Mouse (Mus musculus): Measurements from ENCODE around the gene Gm42791. TPM values are rescaled to one million over a fixed set of nuclear protein-coding genes. Genes with fewer than 3 reads are reported as not detected.

Gene Gm42791
- total RNA-seq, 4 experiments from 2014 or later = 3.2 to 7.7 (median 7.3) TPM

DNA sequence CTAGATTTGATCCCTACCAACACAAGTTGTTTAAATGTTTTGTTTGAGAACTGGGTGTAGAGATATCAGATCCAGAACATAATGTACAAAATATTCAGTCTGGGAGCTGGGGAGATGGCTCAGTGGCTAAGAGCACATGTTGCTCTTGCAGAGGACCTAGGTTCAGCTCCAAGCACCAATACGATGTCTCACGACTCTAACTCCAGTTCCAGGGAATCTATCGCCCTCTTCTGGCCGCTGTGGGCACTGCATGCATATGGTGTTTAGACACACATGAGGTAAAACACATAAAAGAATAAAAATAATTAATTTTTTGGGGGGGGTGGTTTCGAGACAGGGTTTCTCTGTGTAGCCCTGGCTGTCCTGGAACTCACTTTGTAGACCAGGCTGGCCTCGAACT lies 42.5 kb downstream of the Gm42791 start:
- DNase-seq (ENCODE audit: low spot score) = no peak

DNA sequence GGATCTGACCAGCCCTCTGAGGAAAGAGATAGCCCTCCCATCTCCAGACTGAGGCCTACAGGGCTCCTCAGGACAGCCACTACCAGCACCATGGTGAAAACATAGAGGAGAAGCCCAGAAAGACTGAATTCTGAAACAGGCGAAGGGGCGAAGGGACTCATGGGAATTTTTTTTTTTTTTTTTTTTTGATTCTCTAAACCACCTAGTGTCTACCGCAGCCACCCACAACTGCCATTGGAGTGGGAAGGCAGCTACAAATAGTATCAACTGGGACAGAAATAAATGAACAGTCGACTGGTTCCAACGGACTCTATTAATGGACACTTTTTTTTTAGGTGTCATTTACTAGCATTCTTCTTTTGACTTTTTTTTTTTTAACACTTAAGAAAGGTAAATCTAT lies 43.6 kb downstream of the Gm42791 start:
- DNase-seq (ENCODE audit: low spot score) = no peak

DNA sequence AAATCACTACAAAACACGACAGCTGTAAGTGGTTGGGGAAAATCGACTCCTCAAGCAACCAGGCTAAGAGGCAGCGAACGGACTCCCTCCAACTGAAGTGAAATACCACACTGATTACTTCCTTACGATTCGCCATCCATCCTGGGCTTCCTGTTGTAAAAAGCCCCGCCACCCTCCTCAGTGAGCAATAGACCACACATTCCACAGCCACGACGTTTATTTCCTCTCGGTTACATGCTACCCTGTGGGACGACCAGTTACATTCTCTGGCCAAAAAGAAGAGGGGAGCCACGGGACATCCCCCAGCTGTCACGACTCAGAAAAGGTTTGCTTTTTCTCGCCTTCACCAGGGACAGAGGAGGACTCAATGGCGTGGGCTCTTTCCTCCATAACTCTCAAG lies 44.9 kb downstream of the Gm42791 start:
- DNase-seq (ENCODE audit: low spot score) = no peak

DNA sequence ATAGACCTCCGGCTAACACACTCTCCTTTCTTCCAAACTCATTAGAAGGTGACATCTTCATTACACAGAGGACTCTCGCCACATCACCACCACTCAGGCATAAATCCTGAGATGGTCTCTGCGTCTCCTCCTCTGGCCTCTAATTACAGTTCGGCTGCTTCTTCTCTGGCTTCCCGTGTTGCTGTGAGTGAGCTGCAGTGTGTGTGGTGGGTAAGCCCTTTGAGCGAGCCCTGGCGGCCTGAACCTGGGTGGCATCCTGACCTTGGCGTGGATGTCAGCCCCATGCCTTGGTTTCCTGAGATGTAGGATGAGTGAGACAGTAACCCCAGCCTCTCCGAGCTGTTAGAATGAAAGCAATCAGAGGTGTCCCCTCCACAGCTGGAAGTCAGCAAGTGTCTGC lies 46.4 kb downstream of the Gm42791 start:
- DNase-seq (ENCODE audit: low spot score) = no peak

DNA sequence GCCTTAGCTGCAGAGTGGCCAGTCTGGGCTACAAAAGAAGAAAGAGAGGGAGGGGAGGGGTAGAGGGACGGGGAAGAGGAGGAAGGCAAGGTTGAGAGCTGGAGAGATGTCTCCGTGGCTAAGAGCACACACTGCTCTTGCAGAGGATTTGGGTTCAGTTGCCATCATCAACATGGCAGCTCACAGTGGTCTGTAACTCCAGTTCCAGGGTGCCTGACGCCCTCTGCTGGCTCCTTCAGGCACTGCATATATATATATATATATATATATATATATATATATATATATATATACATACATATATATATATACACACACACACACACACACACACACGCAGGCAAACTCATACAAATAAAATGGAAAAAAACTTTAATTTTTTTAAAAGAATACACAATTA lies 47.5 kb downstream of the Gm42791 start:
- DNase-seq (ENCODE audit: low spot score) = no peak

DNA sequence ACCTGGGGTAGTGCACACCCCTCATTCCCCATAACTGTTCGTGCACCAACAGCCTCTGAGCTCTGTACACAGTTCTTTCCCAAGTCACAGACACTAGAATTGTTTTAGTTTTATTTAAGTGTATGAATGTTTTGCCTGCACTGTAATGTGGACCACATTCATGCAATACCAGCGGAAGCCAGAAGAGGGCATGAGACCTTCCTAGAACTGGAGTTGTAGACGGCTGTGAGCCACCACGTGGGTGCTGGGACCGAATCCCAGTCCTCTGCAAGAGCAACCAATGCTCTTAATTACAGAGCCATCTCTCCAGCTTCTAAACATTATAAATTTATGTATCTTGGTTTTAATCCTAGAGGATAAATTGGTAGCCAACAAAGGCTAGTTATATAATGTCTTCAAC lies 48.2 kb downstream of the Gm42791 start:
- DNase-seq (ENCODE audit: low spot score) = no peak

DNA sequence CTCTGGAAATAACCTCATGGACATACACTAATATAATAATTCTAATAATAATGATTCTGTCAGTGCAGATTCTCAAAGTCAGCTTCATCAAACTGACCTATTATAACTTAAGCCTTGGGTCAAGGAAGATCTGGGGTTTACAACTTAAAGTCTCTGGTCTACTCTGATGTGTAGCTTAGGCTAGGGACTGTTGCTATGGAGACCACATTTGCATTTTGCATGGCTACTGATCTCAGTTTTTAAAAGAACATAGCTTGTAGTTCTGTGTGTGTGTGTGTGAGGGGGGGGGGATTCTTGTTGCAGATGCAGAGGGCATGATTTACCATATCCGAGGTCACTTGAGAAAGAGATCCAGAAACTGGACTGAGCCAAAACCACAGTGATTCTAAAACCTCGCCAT lies 49.2 kb downstream of the Gm42791 start:
- no peak for DNase-seq (ENCODE audit: low spot score)

DNA sequence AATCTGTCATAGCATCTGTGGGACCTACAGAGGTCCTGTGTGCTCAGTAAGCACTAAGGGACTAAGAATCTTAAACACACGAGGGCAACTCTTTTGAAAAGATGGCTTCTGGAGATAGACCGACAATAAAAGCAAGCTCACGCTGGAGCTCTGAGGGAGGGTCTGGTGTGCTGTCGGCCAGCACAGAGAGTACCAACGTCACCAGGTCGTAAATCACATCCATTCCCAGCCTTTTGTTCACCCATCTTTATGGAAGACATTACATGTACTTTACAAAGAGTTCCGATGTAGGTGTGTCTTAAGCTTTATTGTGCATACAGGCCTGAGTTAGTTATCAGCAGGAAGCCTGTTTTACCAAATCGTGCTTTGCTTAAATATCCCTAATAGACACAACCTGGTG lies 50.9 kb downstream of the Gm42791 start:
- DNase-seq (ENCODE audit: low spot score) = no peak

DNA sequence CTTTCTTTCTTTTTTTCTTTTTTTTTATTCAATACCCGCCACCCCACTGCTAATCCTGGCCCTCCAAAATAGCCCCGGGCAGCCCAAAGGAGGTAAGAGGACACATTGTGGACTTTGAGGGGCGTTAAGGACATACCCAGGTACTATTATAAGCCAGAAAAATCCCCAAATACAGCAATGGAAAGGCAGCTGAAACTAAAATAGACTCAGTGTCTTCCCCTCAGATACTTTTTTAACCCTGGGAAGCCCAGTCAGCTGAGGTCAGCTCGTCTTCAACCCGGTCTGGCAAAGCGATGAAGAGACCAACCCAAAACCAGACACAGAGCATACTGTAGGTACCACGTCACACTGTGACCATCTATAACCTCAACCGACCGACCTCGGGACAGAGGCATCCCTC lies 51.5 kb downstream of the Gm42791 start:
- no peak for DNase-seq (ENCODE audit: low spot score)

DNA sequence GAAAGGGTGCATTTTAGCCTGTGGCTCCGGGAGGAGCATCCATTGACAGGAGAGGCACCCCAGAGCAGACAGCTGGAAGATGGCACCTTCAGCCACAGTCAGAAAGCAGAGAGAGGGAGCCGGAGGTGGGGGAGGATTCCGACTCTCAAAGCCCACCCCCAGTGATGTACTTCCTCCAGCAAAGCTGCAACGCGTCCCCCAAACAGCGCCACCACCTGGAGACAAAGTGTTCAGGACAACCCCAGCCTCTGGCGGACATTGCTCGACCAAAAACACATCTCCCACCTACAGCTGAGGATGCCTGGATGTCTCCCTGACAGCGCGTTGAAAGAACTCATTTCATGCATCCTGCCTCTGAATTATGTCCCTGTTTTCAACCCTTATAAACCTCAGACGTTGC lies 52.0 kb downstream of the Gm42791 start:
- DNase-seq (ENCODE audit: low spot score) = no peak

DNA sequence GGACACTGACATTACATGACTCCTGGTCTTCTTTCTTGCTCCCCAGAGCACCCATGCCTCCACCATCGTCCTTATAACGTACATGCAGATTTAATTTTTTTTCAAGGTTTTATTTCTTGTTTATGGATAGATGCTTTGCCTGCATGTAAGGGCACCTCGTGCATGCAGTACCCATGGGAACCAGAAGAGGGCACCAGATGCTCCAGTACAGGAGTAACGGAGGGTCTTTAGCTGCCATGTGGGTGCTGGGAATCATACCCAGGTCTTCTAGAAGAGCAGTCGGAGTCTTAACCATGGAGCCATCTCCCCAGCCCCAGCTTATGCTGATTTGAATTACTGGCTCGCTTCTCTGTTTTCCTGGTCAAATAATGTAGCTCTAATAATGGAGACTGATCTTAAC lies 52.6 kb downstream of the Gm42791 start:
- DNase-seq (ENCODE audit: low spot score) = no peak

DNA sequence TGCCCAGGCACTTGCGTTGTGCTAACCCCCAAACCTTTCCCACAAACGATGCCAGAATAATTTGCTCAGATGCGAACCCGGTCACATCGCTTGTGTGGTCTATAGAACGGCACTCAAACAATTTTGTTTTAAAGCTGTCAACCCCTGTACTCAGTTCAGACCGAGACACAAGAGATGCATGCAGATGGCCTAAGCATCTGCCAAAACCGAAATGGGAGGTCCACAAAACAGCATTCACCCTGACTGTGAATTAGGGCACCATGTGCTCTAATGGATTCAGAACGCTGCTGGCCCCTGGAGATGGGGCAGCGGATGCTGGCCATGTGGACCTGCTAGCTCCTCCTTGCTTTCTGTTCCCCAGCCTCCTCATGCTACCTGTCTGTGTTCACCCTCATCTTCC lies 53.1 kb downstream of the Gm42791 start:
- DNase-seq (ENCODE audit: low spot score) = no peak

DNA sequence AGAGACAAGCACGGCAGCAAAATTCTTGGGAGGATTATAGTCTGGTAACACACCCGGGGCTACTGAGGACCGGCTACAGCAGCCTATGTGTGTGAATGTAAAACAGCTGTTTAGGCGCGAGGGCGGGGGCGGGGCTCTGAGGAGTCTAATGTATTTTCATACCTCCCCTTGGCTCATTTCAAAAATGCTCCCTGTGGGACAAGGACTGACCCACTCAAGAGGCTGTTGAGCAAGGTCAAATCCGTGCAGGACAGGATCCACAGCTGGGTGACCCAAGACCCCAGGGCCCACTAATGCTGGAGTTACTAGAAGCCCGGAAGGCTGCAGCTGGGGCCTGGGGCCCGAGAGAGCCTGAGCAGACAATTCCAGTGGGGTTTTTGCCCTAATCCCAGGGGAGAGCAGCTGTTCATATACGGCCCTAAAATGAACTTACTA lies 55.0 kb downstream of the Gm42791 start:
- no peak for DNase-seq (ENCODE audit: low spot score)

DNA sequence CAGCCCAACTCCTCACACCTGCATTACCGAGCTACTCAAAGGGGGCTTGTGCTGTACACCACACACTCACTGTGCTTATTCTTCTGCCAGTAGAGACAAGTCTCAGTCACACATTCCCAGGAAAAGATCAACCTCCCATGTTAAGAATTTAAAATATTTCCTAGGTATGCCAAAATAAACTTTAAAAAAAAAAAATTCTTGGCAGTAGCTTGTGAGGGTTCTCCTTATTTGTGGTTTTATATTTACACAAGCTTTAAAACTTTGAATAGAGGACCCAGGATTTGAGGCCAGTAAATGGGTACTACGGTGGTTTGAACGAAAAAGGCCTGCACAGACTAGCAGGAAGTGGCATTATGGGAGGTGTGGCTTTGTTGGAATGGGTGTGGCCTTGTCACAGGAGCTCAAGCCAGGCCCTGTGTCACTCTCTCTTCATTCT lies 58.4 kb downstream of the Gm42791 start:
- no peak for DNase-seq (ENCODE audit: low spot score)

DNA sequence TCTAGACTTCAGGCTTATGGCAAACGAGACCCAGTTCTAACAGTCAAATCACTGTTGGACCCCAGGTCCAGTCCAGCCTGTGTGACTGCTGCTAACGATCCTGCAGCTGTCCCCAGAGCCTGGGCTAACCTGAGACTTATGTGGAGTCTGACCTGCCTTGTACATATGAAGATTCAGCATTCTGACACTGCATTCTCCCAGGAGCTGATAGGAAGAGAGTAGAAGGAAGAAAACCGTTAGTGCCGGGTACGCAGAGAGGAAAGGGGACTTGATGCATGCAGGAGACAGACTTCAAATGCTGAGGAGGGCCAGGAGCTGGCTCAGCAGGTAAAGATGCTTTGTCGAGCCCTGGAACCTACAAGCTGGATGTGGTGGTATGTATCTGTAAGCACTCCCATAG lies 59.1 kb downstream of the Gm42791 start:
- no peak for DNase-seq (ENCODE audit: low spot score)

DNA sequence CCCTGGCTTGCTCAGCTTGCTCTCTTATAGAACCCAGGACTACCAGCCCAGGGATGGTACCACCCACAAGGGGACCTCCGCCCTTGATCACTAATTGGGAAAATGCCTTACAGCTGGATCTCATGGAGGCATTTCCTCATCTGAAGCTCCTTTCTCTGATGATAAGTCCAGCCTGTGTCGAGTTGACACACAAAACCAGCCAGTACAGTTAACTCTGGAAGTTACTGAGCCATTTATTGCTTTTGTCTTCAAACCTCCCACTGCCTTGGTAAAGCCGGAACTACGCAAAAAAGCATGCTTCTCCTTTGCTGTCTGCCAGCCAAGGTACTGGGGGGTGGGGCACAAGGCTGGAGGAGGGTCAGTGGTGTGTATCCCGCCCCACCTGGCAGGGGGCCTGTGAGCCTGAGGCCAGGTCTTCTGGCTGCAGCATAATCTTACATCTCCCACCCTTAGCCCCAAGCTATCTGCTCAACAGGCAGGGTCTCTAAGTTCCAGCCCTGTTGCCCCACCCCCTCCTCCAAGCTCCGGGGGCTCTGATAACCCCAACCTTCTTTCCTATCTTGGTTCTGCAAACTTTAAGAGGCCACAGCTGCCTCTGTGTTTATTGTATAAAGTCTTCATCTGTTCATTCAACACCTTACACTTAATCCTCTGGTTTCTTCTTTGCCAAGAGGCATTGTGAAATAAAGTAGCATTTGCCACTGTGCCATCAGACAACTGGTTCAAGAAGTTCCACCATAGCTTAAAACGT lies 59.7 kb downstream of the Gm42791 start:
- no peak for DNase-seq (ENCODE audit: low spot score)

DNA sequence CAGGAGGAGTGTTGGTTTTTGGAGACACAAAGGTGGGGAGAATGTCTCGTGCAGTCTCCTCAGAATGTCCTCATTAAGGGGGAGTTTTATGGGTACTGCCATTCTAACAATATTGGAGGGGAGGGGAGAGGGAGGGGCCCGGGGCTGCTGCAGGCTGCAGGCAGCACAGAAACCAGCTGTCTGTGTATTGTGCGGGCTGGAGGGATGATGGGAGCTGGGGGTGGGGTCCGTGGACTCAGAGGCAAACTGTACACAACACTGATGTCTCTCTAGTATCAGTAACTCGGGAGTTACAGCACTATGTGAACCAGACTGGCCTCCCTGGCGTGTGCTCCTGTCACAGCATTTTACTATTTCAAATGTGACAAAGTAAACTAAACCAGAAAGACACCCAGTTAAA lies 60.5 kb downstream of the Gm42791 start:
- no peak for DNase-seq (ENCODE audit: low spot score)

DNA sequence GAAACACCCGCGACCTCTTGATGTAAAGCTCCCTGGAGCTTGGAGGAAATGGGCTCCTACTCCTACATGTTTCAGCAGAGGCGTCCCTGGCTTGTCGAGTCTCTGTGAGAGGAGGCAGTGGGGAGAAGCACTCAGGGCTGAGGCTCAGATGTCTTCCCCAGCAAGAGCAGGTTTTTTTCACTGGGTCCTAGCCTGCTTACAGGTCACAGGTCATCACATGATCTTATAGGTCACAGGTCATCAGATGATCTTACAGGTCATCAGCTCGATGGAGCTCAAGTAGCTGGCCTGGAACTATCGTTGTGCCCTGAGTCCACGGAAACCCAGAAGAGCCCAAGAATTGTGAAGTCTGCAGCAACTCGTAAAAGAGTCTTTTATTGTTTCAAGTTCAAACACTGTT lies 61.2 kb downstream of the Gm42791 start:
- no peak for DNase-seq (ENCODE audit: low spot score)

DNA sequence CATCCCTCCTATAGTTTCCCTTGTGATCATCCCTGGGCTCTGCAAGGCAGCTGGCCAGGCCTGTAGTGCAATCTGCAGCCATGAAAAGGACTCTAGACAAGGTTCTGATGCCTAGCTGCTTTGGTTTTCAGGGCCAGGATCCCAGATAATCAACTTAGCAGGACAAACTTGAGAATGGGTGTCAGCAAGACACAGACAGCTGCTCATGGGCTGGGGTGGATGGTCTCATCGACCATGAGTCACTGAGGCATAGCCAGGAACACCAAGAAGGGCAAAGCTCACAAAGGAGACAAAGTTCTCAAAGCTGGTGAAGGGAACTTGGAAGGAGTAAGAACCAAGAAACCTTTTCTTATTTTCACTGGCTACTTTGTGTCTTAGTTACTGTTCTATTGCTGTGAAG lies 63.6 kb downstream of the Gm42791 start:
- DNase-seq (ENCODE audit: low spot score) = no peak

DNA sequence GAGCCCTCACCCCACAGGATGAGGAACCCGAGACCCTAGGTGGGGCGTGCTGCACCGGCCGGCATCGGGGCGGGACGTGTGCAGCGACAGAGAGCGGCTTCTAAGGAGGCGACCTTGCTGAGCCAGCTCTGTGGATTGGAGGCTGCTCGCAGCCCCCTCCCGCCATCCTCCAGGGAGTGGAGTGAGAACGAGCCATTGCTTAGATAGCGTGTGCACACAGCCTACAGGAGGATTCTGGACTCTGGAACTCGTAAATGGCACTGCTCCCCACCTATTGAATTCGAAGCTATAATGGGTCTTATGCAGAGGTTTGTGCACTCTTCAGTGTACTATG lies 65.9 kb downstream of the Gm42791 start, which contains the start of gene Katnal1:
TSS of gene Katnal1 (minus strand) at position 205 of the 334 bp plus-strand sequence.
- no peak for DNase-seq (ENCODE audit: low spot score)

DNA sequence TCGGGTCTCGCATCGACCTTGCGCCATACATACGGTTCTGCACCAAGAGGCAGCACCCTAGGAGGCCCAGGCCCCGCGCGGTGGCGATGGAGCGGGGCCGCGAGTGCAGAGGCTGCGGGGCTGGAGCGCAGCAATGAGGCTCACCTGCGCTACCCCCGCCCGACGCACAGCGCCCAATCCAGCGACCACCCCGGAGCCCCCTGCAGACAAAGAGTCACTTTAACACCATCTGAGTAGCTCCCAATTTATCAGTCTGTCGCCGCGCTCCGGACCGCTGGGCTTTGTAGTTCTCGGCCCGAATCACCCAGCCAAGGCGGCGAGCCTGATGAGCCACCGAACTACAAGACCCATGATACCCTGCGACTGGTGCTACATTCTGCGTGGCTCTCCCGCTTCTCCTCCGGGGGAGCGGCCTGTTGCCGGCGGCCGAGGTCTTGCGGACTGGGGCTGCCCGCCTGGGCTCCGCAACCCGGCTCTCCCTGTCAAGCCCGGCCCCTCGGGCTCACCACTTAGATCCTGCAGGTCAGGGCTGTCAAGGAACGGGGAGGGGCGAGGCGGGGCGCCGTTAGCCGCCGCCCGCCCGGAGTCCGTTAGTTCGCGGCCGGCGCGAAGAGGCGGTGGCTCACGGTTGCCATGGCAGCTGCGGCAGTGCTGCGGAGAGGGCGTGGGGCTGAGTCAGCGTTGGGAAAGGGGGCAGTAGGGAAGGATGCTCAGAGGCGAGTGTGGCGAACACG lies 66.4 kb downstream of the Gm42791 start:
- peak; percentile 93 for DNase-seq (ENCODE audit: low spot score)

DNA sequence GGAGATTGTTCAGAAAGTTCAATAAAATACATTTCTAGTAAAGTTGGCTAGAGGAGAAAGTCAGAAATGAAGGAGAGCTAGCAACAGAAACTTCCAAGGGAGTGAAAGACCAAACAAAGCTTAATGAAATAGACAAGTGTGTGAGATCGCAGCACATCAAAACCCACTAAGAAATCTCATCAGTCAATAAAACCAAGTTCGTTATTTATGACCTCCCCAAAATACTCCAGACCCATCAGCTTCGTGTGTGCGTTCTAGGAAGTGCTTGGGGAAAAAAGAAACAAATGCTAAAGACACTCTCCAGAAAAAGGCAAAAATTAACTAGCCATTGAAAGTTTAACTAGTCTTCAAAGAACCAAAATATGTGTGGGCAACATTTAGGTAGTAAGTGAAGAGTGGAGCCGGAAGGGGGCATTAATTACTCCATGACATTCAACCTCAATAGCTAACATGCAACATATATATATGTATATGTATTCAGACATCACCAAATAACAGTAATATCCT lies 67.2 kb downstream of the Gm42791 start:
- DNase-seq (ENCODE audit: low spot score) = no peak

DNA sequence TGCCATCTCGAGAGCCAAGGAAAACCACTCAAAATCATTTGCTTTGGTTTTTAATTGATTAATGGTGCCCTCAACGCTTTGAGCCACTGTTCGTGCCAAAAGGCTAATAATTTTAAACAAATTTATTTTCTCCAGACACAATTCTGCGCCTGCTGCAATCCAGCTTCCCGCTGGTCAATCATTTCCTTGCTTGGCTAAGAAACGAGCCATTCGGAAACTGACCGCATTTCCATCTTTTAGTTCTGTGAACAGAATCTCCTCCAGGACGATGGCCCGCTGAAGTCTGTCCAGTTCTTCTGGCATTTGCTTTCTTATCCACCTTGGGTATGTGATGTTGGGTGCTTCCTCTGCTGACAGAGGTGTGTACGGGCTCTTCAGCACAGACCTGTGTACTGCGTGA lies 70.4 kb downstream of the Gm42791 start:
- DNase-seq (ENCODE audit: low spot score) = no peak

All from heart, adult 8-10 months (tissue).